Mouse (Mus musculus): ENCODE data around the gene Rpl27. TPM values are rescaled to one million over a fixed set of nuclear protein-coding genes. Genes with fewer than 3 reads are reported as not detected.

Gene Rpl27
- polyA plus RNA-seq, 1 experiment from 2014 or later = 371 TPM

- Histone ChIP-seq H3K36me3 (ENCODE audit: control insufficient read depth, insufficient read depth, low read length) (no peaks in the 10 kb centered on the region), H3K27ac (replicated peaks) (no peak overlapping the region), H3K9ac (ENCODE audit: low read length) (no peak overlapping the region), H3K4me2 (replicated peaks; ENCODE audit: low read depth) (no peak overlapping the region), H3K9me3 (ENCODE audit: control insufficient read depth, low read length) (no peaks in the 10 kb centered on the region), H3K4me3 (ENCODE audit: low read depth, low read length) (no peak overlapping the region), H3K4me1 (replicated peaks; ENCODE audit: control insufficient read depth, insufficient read depth) (no peaks in the 10 kb centered on the region), H3K27me3 (ENCODE audit: control insufficient read depth, insufficient read depth, low read length) (no peaks in the 10 kb centered on the region)
- TF ChIP-seq EP300 (optimal IDR thresholded peaks at IDR 0.05) = no peak
- no peak for TF ChIP-seq CTCF (IDR thresholded peaks at IDR 0.05; ENCODE audit: low read depth)
- no peak for ATAC-seq (ENCODE audit: low FRiP score, low TSS enrichment)
- peak; percentile 29 for DNase-seq (ENCODE audit: low spot score)
- 26% methylated on average over 3 of the region's 3 CpGs for WGBS
These were observed 41.7 kb downstream of the Rpl27 start for GRCm38 (mm10) chr11:101483804-101484203.

- Histone ChIP-seq H3K4me3 (ENCODE audit: low read depth, low read length) (no peak overlapping the region), H3K4me2 (replicated peaks; ENCODE audit: low read depth) (no peak overlapping the region), H3K4me1 (replicated peaks; ENCODE audit: control insufficient read depth, insufficient read depth) (no peaks in the 10 kb centered on the region), H3K9ac (ENCODE audit: low read length) (no peak overlapping the region), H3K9me3 (ENCODE audit: control insufficient read depth, low read length) (no peaks in the 10 kb centered on the region), H3K27me3 (ENCODE audit: control insufficient read depth, insufficient read depth, low read length) (no peaks in the 10 kb centered on the region), H3K27ac (replicated peaks) (no peak overlapping the region), H3K36me3 (ENCODE audit: control insufficient read depth, insufficient read depth, low read length) (no peaks in the 10 kb centered on the region)
- no peak for DNase-seq (ENCODE audit: low spot score)
- no peak for ATAC-seq (ENCODE audit: low FRiP score, low TSS enrichment)
- TF ChIP-seq EP300 (optimal IDR thresholded peaks at IDR 0.05) = no peak
- 53% methylated on average over 6 of the region's 6 CpGs for WGBS
These were observed 42.1 kb downstream of the Rpl27 start for GRCm38 (mm10) chr11:101484245-101484644.

- Histone ChIP-seq H3K27ac (replicated peaks) (no peak overlapping the region), H3K4me2 (replicated peaks; ENCODE audit: low read depth) (no peak overlapping the region), H3K36me3 (ENCODE audit: control insufficient read depth, insufficient read depth, low read length) (no peaks in the 10 kb centered on the region), H3K4me1 (replicated peaks; ENCODE audit: control insufficient read depth, insufficient read depth) (no peaks in the 10 kb centered on the region), H3K4me3 (ENCODE audit: low read depth, low read length) (no peak overlapping the region), H3K9me3 (ENCODE audit: control insufficient read depth, low read length) (no peaks in the 10 kb centered on the region), H3K27me3 (ENCODE audit: control insufficient read depth, insufficient read depth, low read length) (no peaks in the 10 kb centered on the region), H3K9ac (ENCODE audit: low read length) (no peak overlapping the region)
- DNase-seq (ENCODE audit: low spot score) = no peak
- TF ChIP-seq EP300 (optimal IDR thresholded peaks at IDR 0.05) = no peak
- no peak for TF ChIP-seq CTCF (IDR thresholded peaks at IDR 0.05; ENCODE audit: low read depth)
- no peak for ATAC-seq (ENCODE audit: low FRiP score, low TSS enrichment)
- WGBS = 66% methylated on average over 7 of the region's 7 CpGs
These were observed 42.7 kb downstream of the Rpl27 start for GRCm38 (mm10) chr11:101484814-101485213.

GRCm38 (mm10) chr11:101485509-101486028 is 43.5 kb downstream of the Rpl27 start:
- Histone ChIP-seq H3K27ac (replicated peaks) (no peak overlapping the region), H3K4me3 (ENCODE audit: low read depth, low read length) (no peak overlapping the region), H3K36me3 (ENCODE audit: control insufficient read depth, insufficient read depth, low read length) (no peaks in the 10 kb centered on the region), H3K27me3 (ENCODE audit: control insufficient read depth, insufficient read depth, low read length) (no peaks in the 10 kb centered on the region), H3K9ac (ENCODE audit: low read length) (no peak overlapping the region), H3K9me3 (ENCODE audit: control insufficient read depth, low read length) (no peaks in the 10 kb centered on the region), H3K4me2 (replicated peaks; ENCODE audit: low read depth) (no peak overlapping the region), H3K4me1 (replicated peaks; ENCODE audit: control insufficient read depth, insufficient read depth) (no peaks in the 10 kb centered on the region)
- DNase-seq (ENCODE audit: low spot score) (no peak), ATAC-seq (ENCODE audit: low FRiP score, low TSS enrichment) (no peak)
- no peak for TF ChIP-seq CTCF (IDR thresholded peaks at IDR 0.05; ENCODE audit: low read depth)
- TF ChIP-seq EP300 (optimal IDR thresholded peaks at IDR 0.05) = no peak
- WGBS = 41% methylated on average over 6 of the region's 6 CpGs

- no peak overlapping the region for H3K27ac ChIP-seq (replicated peaks)
These were observed 44.0 kb downstream of the Rpl27 start for GRCm38 (mm10) chr11:101486126-101486525.

More at GRCm38 (mm10) chr11:101486126-101486525, 44.0 kb downstream of the Rpl27 start:
- no peaks in the 10 kb centered on the region for H3K9me3 ChIP-seq (ENCODE audit: control insufficient read depth, low read length)
- DNase-seq (ENCODE audit: low spot score) = no peak
- H3K27me3 ChIP-seq (ENCODE audit: control insufficient read depth, insufficient read depth, low read length) = no peaks in the 10 kb centered on the region
- no peaks in the 10 kb centered on the region for H3K36me3 ChIP-seq (ENCODE audit: control insufficient read depth, insufficient read depth, low read length)
- H3K4me1 ChIP-seq (replicated peaks; ENCODE audit: control insufficient read depth, insufficient read depth) = no peaks in the 10 kb centered on the region
- no peak overlapping the region for H3K4me3 ChIP-seq (ENCODE audit: low read depth, low read length)
- TF ChIP-seq CTCF (IDR thresholded peaks at IDR 0.05; ENCODE audit: low read depth) = no peak
- no peak for TF ChIP-seq EP300 (optimal IDR thresholded peaks at IDR 0.05)
- 0 out of 2 replicates have a peak, but pooled peaks have one; percentile 13 for ATAC-seq (ENCODE audit: low FRiP score, low TSS enrichment)
- no peak overlapping the region for H3K4me2 ChIP-seq (replicated peaks; ENCODE audit: low read depth)
- H3K9ac ChIP-seq (ENCODE audit: low read length) = no peak overlapping the region
- 59% methylated on average over 6 of the region's 6 CpGs for WGBS

Small RNAs within 50 kb of the gene (microRNA-seq; reads per million reads assigned to microRNA genes)
- not detected for gene Mir6929

Other genes with a start within 250 kb of the Rpl27 start
- gene Ezh1, start 215.8 kb upstream of the Rpl27 start, polyA plus RNA-seq (2015; fragmentation: Nextera tagmentation; extraction: Ambion mirVana) = 8.1 and 9.4 TPM in 2 replicates
- 62.3 and 64.9 TPM in 2 replicates for gene Ramp2, start 196.3 kb upstream of the Rpl27 start, polyA plus RNA-seq (2015; fragmentation: Nextera tagmentation; extraction: Ambion mirVana)
- 141 and 157 TPM in 2 replicates for gene Vps25, start 188.6 kb upstream of the Rpl27 start, polyA plus RNA-seq (2015; fragmentation: Nextera tagmentation; extraction: Ambion mirVana)
- gene Wnk4, start 181.7 kb upstream of the Rpl27 start, polyA plus RNA-seq (2015; fragmentation: Nextera tagmentation; extraction: Ambion mirVana) = 15.9 and 18.4 TPM in 2 replicates
- gene Cntd1, start 163.3 kb upstream of the Rpl27 start, polyA plus RNA-seq (2015; fragmentation: Nextera tagmentation; extraction: Ambion mirVana) = 0.30 and 0.33 TPM in 2 replicates
- 175 and 180 TPM in 2 replicates for gene Coa3, start 163.2 kb upstream of the Rpl27 start, polyA plus RNA-seq (2015; fragmentation: Nextera tagmentation; extraction: Ambion mirVana)
- 102 and 110 TPM in 2 replicates for gene Becn1, start 140.0 kb upstream of the Rpl27 start, polyA plus RNA-seq (2015; fragmentation: Nextera tagmentation; extraction: Ambion mirVana)
- 64.2 and 66.9 TPM in 2 replicates for gene Psme3, start 126.1 kb upstream of the Rpl27 start, polyA plus RNA-seq (2015; fragmentation: Nextera tagmentation; extraction: Ambion mirVana)
- 0.39 and 0.41 TPM in 2 replicates for gene Aoc2, start 117.2 kb upstream of the Rpl27 start, polyA plus RNA-seq (2015; fragmentation: Nextera tagmentation; extraction: Ambion mirVana)
- 5.1 TPM in 2 replicates for gene Aoc3, start 111.7 kb upstream of the Rpl27 start, polyA plus RNA-seq (2015; fragmentation: Nextera tagmentation; extraction: Ambion mirVana)
- 0.27 and 0.35 TPM in 2 replicates for gene G6pc, start 74.7 kb upstream of the Rpl27 start, polyA plus RNA-seq (2015; fragmentation: Nextera tagmentation; extraction: Ambion mirVana)
- 29.8 and 30.0 TPM in 2 replicates for gene Aarsd1, start 24.7 kb upstream of the Rpl27 start, polyA plus RNA-seq (2015; fragmentation: Nextera tagmentation; extraction: Ambion mirVana)
- gene Gm27029, start 17.5 kb upstream of the Rpl27 start, polyA plus RNA-seq (2015; fragmentation: Nextera tagmentation; extraction: Ambion mirVana) = 3.1 TPM in 2 replicates
- gene Rundc1, start 17.2 kb upstream of the Rpl27 start, polyA plus RNA-seq (2015; fragmentation: Nextera tagmentation; extraction: Ambion mirVana) = 11.3 and 11.5 TPM in 2 replicates
- gene Ptges3l, start 17.0 kb upstream of the Rpl27 start, polyA plus RNA-seq (2015; fragmentation: Nextera tagmentation; extraction: Ambion mirVana) = 11.1 and 13.4 TPM in 2 replicates
- gene Ifi35, start 6.1 kb downstream of the Rpl27 start, polyA plus RNA-seq (2015; fragmentation: Nextera tagmentation; extraction: Ambion mirVana) = 37.4 and 37.5 TPM in 2 replicates
- gene Rnd2, start 22.7 kb downstream of the Rpl27 start, polyA plus RNA-seq (2015; fragmentation: Nextera tagmentation; extraction: Ambion mirVana) = 15.3 and 16.1 TPM in 2 replicates
- gene Vat1, start 23.9 kb downstream of the Rpl27 start, polyA plus RNA-seq (2015; fragmentation: Nextera tagmentation; extraction: Ambion mirVana) = 63.4 and 71.1 TPM in 2 replicates
- gene Brca1, start 109.7 kb downstream of the Rpl27 start, polyA plus RNA-seq (2015; fragmentation: Nextera tagmentation; extraction: Ambion mirVana) = 1.1 and 2.5 TPM in 2 replicates
- gene Nbr1, start 109.9 kb downstream of the Rpl27 start, polyA plus RNA-seq (2015; fragmentation: Nextera tagmentation; extraction: Ambion mirVana) = 34.5 TPM in 2 replicates
- gene Tmem106a, start 139.9 kb downstream of the Rpl27 start, polyA plus RNA-seq (2015; fragmentation: Nextera tagmentation; extraction: Ambion mirVana) = 10.0 TPM in 2 replicates
- gene Gm11634, start 157.0 kb downstream of the Rpl27 start, polyA plus RNA-seq (2015; fragmentation: Nextera tagmentation; extraction: Ambion mirVana) = 0.13 TPM in 1 of 2 replicates, not detected in the other
- gene Rdm1, start 184.9 kb downstream of the Rpl27 start, polyA plus RNA-seq (2015; fragmentation: Nextera tagmentation; extraction: Ambion mirVana) = 18.9 and 20.9 TPM in 2 replicates
- gene Arl4d, start 223.2 kb downstream of the Rpl27 start, polyA plus RNA-seq (2015; fragmentation: Nextera tagmentation; extraction: Ambion mirVana) = 9.5 and 10.0 TPM in 2 replicates